Mouse (Mus musculus): ENCODE results near the gene Alk. TPM values are rescaled to one million over a fixed set of nuclear protein-coding genes. Genes with fewer than 3 reads are reported as not detected.

The Alk gene
- total and polyA plus RNA-seq, 3 experiments, result not detected

DNA sequence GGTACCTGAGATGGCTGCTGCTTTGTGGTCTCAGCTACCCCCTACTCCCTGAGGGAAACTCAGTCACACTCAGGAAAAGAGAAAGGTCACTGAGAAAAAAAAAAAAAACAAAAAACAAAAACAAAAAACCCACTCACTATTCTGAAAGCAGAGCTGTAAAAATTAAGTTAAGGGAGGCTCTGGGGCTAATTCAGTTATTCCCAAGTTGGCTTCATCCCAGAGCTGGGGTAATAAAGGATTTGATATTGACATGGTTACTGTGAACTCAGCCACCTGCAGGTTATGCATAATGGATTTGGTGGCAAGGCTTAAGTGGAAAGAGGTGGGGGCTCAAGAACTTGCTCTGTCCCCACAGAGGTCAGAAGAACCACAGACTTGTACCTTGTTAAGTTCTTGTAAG, 667.7 kb downstream of the Alk start:
- no peak overlapping the region for H3K4me3 ChIP-seq (ENCODE audit: control insufficient read depth in 1 of 2, insufficient read depth in 1 of 2, low read depth in 2 of 2, low read length in 2 of 2)
- H3K27ac ChIP-seq (ENCODE audit: control insufficient read depth, low read depth, low read length), result no peak overlapping the region
- no peaks in the 10 kb centered on the region for H3K9me3 ChIP-seq (replicated peaks; ENCODE audit: insufficient read depth, low read length)
- no peak for DNase-seq (ENCODE audit: low read depth, low spot score)
- H3K27me3 ChIP-seq (ENCODE audit: control insufficient read depth in 1 of 2, insufficient read depth in 2 of 2, low read length in 2 of 2), result no peaks in the 10 kb centered on the region
- no peak overlapping the region for H3K9ac ChIP-seq (ENCODE audit: control insufficient read depth, low read depth, low read length, poor library complexity, severe bottlenecking)
- no peaks in the 10 kb centered on the region for H3K4me1 ChIP-seq (ENCODE audit: control insufficient read depth in 1 of 2, insufficient read depth in 2 of 2, low read length in 2 of 2)
- TF ChIP-seq POLR2A (IDR thresholded peaks at IDR 0.05; ENCODE audit: control insufficient read depth in 1 of 2, insufficient read depth in 1 of 2, low read depth in 1 of 2, low read length in 2 of 2, poor library complexity in 1 of 2) (no peak), ETS1 (IDR thresholded peaks at IDR 0.05; ENCODE audit: low read depth, low read length) (no peak), NRF1 (IDR thresholded peaks at IDR 0.05; ENCODE audit: insufficient read depth, low read depth, low read length, poor library complexity, severe bottlenecking) (no peak), MAX (IDR thresholded peaks at IDR 0.05; ENCODE audit: low read length) (no peak), POLR2AphosphoS2 (IDR thresholded peaks at IDR 0.05; ENCODE audit: low read length) (no peak), ZC3H11A (IDR thresholded peaks at IDR 0.05; ENCODE audit: low read depth, low read length) (no peak), CTCF (IDR thresholded peaks at IDR 0.05 in 2 of 3, conservative IDR thresholded peaks at IDR 0.05 in 1 of 3; ENCODE audit: control insufficient read depth in 1 of 3, insufficient read depth in 1 of 3, low read depth in 2 of 3, low read length in 3 of 3, poor library complexity in 1 of 3, severe bottlenecking in 1 of 3) (no peak)
- H3K36me3 ChIP-seq (ENCODE audit: control insufficient read depth in 1 of 2, insufficient read depth in 2 of 2, low read length in 2 of 2), result no peaks in the 10 kb centered on the region
- no peaks in the 10 kb centered on the region for H3K79me2 ChIP-seq (ENCODE audit: control insufficient read depth, insufficient read depth, low read length, poor library complexity)

DNA sequence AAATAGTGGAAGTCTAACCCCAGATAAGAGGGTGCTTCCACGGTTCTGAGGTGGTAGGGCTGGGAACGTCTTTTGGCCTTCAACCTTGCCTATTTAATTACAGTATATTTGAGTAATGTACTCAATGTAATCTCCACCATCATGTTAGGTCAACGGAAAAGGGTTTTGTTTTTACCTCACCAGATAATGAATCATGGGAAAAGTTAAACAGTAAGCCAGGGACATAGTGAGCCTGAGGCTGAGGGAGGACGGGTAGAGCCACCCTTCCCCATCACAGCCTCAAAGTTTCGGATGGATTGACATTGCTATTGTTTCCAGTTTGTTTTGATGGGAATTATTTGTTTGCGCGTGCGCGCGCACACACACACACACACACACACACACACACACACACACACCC, 668.6 kb downstream of the Alk start:
- no peaks in the 10 kb centered on the region for H3K79me2 ChIP-seq (ENCODE audit: control insufficient read depth, insufficient read depth, low read length, poor library complexity)
- no peaks in the 10 kb centered on the region for H3K27me3 ChIP-seq (ENCODE audit: control insufficient read depth in 1 of 2, insufficient read depth in 2 of 2, low read length in 2 of 2)
- no peak for DNase-seq (ENCODE audit: low read depth, low spot score)
- TF ChIP-seq SMC3 (IDR thresholded peaks at IDR 0.05; ENCODE audit: low read depth, low read length), result no peak
- no peak for TF ChIP-seq CHD1 (IDR thresholded peaks at IDR 0.05; ENCODE audit: low read depth, low read length)
- TF ChIP-seq JUND (IDR thresholded peaks at IDR 0.05; ENCODE audit: low read depth, low read length), result no peak
- no peak for TF ChIP-seq ETS1 (IDR thresholded peaks at IDR 0.05; ENCODE audit: low read depth, low read length)
- TF ChIP-seq KAT2A (conservative IDR thresholded peaks at IDR 0.05; ENCODE audit: low read depth, low read length), result no peak
- TF ChIP-seq USF2 (IDR thresholded peaks at IDR 0.05; ENCODE audit: borderline replicate concordance in 1 of 2, insufficient read depth in 1 of 2, low read depth in 1 of 2, low read length in 2 of 2), result no peak
- no peak for TF ChIP-seq TAL1 (IDR thresholded peaks at IDR 0.05; ENCODE audit: low read length)
- TF ChIP-seq EP300 (IDR thresholded peaks at IDR 0.05; ENCODE audit: low read depth in 1 of 2, low read length in 2 of 2), result no peak
- TF ChIP-seq ZNF384 (IDR thresholded peaks at IDR 0.05; ENCODE audit: low read depth, low read length), result no peak
- TF ChIP-seq CHD2 (IDR thresholded peaks at IDR 0.05; ENCODE audit: low read length), result no peak
- no peak for TF ChIP-seq RAD21 (IDR thresholded peaks at IDR 0.05; ENCODE audit: low read depth, low read length)
- no peak for TF ChIP-seq ZC3H11A (IDR thresholded peaks at IDR 0.05; ENCODE audit: low read depth, low read length)
- TF ChIP-seq BHLHE40 (IDR thresholded peaks at IDR 0.05; ENCODE audit: borderline replicate concordance, low read depth, low read length), result no peak
- H3K4me3 ChIP-seq (ENCODE audit: control insufficient read depth in 1 of 2, insufficient read depth in 1 of 2, low read depth in 2 of 2, low read length in 2 of 2), result no peak overlapping the region
- H3K4me1 ChIP-seq (ENCODE audit: control insufficient read depth in 1 of 2, insufficient read depth in 2 of 2, low read length in 2 of 2), result no peaks in the 10 kb centered on the region
- no peak overlapping the region for H3K9ac ChIP-seq (ENCODE audit: control insufficient read depth, low read depth, low read length, poor library complexity, severe bottlenecking)
- no peaks in the 10 kb centered on the region for H3K9me3 ChIP-seq (replicated peaks; ENCODE audit: insufficient read depth, low read length)
- H3K27ac ChIP-seq (ENCODE audit: control insufficient read depth, low read depth, low read length), result no peak overlapping the region
- H3K36me3 ChIP-seq (ENCODE audit: control insufficient read depth in 1 of 2, insufficient read depth in 2 of 2, low read length in 2 of 2), result no peaks in the 10 kb centered on the region

Data from MEL (cell line).